Mouse (Mus musculus) ovary, adult 2 months (tissue): ENCODE measurements around the gene Map7. TPM values are rescaled to one million over a fixed set of nuclear protein-coding genes. Genes with fewer than 3 reads are reported as not detected.

Source experiments
- polyA plus RNA-seq: library from polyadenylated mRNA; depleted of rRNA; stranded (reverse); fragments of >200 nt; gene quantifications from 2 replicates; pipeline ENCODE4 v1.2.3, GENCODE M21; 2012; rRNA removed

The Map7 gene
- polyA plus RNA-seq: 8.6 and 8.8 TPM in 2 replicates

GRCm38 (mm10) chr10:20148130-20148772 lies at the start of gene Map7:
Map7 (plus strand) TSS chr10:20148471.

DNA sequence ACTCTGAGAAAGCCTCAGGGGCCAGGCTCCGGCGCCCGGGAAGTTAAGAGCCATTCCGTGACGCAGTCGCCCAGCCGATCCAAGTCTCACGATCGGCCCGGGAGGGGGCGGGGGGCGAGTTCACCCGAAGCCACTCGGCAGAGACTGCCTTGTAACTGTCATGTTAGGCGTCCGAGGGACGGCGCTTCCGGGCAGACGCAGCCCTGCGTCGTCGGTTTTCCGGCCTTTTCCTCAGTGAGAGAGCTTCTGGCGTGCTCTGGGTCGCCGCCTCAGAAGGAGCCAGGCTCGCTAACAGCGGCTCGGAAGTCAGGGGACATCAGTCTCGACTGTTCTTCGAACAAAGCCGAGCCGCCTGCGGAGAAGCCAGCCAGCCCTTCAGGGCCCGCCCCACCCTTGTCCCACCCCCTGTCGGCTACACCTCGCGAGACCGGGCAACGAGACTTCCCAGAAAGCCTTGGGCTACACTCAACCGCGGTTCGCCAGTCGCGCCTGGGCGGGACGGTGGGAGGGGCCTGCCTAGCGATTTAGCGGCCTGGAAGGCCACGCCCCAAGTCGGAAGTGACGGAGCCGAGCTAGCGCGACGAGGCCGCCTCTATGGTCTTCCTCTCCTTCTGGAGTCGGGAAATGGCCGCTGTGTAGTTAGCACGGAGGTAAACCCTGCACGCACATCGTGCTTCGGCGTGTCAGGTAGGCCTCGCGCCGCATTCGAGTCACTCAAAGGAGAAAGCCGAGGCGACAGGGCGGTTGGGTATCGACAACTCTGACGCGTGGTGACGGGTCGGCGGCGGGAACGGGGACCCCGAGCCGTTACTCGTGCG lies 163.9 kb downstream of the Map7 start, which contains the start of gene Bclaf1:
TSS of gene Bclaf1 (plus strand) at position 552 of the 818 bp plus-strand sequence.

Other genes starting within 250 kb of the Map7 start
- gene Pex7, start 240.8 kb upstream of the Map7 start, polyA plus RNA-seq: 16.4 and 46.5 TPM in 2 replicates
- 7.3 and 7.4 TPM in 2 replicates for gene Map3k5, start 214.0 kb upstream of the Map7 start, polyA plus RNA-seq
- 10.3 and 11.9 TPM in 2 replicates for gene Bclaf1, start 164.0 kb downstream of the Map7 start, polyA plus RNA-seq
- 1.7 and 2.2 TPM in 2 replicates for gene Mtfr2, start 199.3 kb downstream of the Map7 start, polyA plus RNA-seq